Mouse (Mus musculus) ES-Bruce4 (cell line): Measurements from ENCODE around the gene Rptor.

Experiments used
- CTCF ChIP-seq: IDR thresholded peaks from one replicate; pipeline ENCODE4 v1.8.1; 2011; ENCODE audit warnings: low read depth, low read length
- POLR2A ChIP-seq: IDR thresholded peaks from one replicate; pipeline ENCODE4 v1.8.1; 2011; ENCODE audit warnings: low read length; ENCODE audit not compliant: insufficient read depth

DNA sequence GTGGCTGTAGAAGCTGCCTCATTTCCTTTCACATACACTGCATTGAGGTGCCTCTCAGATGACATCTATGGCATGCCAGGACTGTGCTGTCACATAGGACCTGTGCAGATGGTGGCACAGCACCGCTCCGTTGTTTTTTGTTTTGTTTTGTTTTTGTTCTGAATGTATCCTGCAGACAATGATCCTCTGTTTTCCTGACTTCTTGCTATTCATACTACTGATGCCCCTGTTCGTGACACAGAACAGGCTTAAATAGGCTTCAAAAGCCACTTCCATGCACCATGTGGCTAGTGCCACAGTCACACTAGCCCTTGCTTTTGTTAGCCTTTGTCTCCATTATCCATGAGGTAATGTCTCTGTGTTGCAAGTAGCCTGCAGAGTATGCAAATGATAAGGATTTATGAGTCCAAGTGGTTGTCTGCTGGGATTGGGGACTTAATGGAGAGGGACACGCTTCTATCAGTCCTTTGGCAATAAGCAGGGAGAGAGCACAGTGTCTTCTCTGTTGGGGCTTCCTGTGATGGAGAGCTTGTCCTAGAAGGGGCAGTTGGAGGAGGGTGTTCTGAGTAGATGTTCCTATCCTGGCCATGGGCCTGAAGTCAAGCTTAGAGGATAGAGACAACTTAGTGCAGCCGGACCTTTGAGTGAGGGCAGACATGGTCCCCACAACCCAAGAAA lies 164.2 kb downstream of the Rptor start:
- TF ChIP-seq POLR2A (no peak), CTCF (no peak)
